Mouse (Mus musculus) forebrain, embryonic 15.5 days (tissue): ENCODE results near the gene Plekha8. TPM values are rescaled to one million over a fixed set of nuclear protein-coding genes. Genes with fewer than 3 reads are reported as not detected.

ENCODE experiments used
- ATAC-seq: fragments of 200-750 bp; cut with Nextera tagmentation; replicated peaks from 2 replicates; pipeline ENCODE4 v1.8.0; 2017; ENCODE audit warnings: mild to moderate bottlenecking, moderate TSS enrichment, moderate library complexity
- H3K27ac ChIP-seq: fragments of 300-500 bp; sonication (generic); replicated peaks from 2 replicates; pipeline ENCODE4 v1.5.1; 2015; ENCODE audit warnings: mild to moderate bottlenecking, inconsistent platforms
- H3K27me3 ChIP-seq: fragments of 300-500 bp; sonication (generic); 2 replicates; pipeline ENCODE4 v1.6.1; 2015; ENCODE audit warnings: inconsistent platforms
- H3K36me3 ChIP-seq: fragments of 300-500 bp; sonication (generic); 2 replicates; pipeline ENCODE4 v1.6.1; 2015; ENCODE audit warnings: mild to moderate bottlenecking, inconsistent platforms
- H3K4me1 ChIP-seq: fragments of 300-500 bp; sonication (generic); 2 replicates; pipeline ENCODE4 v1.6.1; 2015; ENCODE audit warnings: inconsistent platforms
- H3K4me2 ChIP-seq: fragments of 300-500 bp; sonication (generic); replicated peaks from 2 replicates; pipeline ENCODE4 v1.6.1; 2015; ENCODE audit warnings: mild to moderate bottlenecking, inconsistent platforms
- H3K4me3 ChIP-seq: fragments of 300-500 bp; sonication (generic); 2 replicates; pipeline ENCODE4 v1.5.1; 2015; ENCODE audit warnings: mild to moderate bottlenecking, inconsistent platforms
- H3K9ac ChIP-seq: fragments of 300-500 bp; sonication (generic); replicated peaks from 2 replicates; pipeline ENCODE4 v1.6.1; 2015; ENCODE audit warnings: mild to moderate bottlenecking, inconsistent platforms
- H3K9me3 ChIP-seq: fragments of 300-500 bp; sonication (generic); 2 replicates; pipeline ENCODE4 v1.6.1; 2016; ENCODE audit warnings: inconsistent platforms
- whole genome bisulfite sequencing: fragments of 180-500 bp; shearing (Covaris S2); methylation state at CpG from one replicate; pipeline ENCODE4 v1.1.7; 2015; ENCODE audit warnings: mixed read lengths; 5-methylcytosine and 5-hydroxymethylcytosine counted together
- polyA plus RNA-seq: library from polyadenylated mRNA; unstranded; fragments of >200 nt; fragmentation: Nextera tagmentation; extraction: Ambion mirVana; gene quantifications from 2 replicates; pipeline ENCODE4 v1.2.1, GENCODE M21; 2015

Plekha8 gene
- polyA plus RNA-seq, 1 experiment from 2014 or later, result 10.2 TPM

DNA sequence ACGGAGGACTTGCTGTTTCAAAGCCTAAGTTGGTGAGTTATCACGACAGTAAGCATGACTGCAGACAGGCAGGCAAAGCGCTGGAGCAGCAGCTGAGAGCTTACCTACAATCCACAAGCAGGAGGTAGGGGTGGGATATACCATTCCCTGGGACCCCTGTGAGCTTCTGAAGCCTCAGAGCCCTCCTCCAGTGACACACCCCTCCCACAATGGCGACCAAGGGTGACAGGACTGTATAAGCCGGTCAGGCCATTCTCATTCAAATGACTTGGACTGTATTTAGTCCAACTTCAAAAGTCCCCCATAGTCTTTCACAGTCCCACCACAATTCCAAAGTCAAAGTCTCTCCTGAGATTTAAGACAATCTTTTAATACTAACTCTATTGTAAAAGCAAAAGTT is 78.0 kb downstream of the Plekha8 start:
- Histone ChIP-seq H3K4me3 (no peak overlapping the region), H3K9me3 (no peaks in the 10 kb centered on the region), H3K27ac (no peak overlapping the region), H3K4me2 (no peak overlapping the region), H3K4me1 (no peaks in the 10 kb centered on the region), H3K9ac (no peak overlapping the region), H3K27me3 (no peaks in the 10 kb centered on the region), H3K36me3 (no peaks in the 10 kb centered on the region)
- 48% methylated on average over 5 of the region's 5 CpGs for WGBS
- ATAC-seq, result no peak

GRCm38 (mm10) chr6:54679686-54680085 is 84.8 kb downstream of the Plekha8 start:
- WGBS, result 73% methylated on average over 5 of the region's 5 CpGs

GRCm38 (mm10) chr6:54680891-54681745 is 86.2 kb downstream of the Plekha8 start, which contains the start of gene Mturn:
TSS of gene Mturn (plus strand) at chr6:54681624.
- 4% methylated on average over 46 of the region's 48 CpGs for WGBS
- H3K9ac ChIP-seq, result peak within 1 kb of the TSS; percentile 87
- peak; percentile 96 for ATAC-seq

More at GRCm38 (mm10) chr6:54679686-54680085, 84.8 kb downstream of the Plekha8 start:
- Histone ChIP-seq H3K9ac (no peak overlapping the region), H3K36me3 (no peaks in the 10 kb centered on the region), H3K4me1 (peaks cover 32% of the 10 kb centered on the region), H3K27me3 (no peaks in the 10 kb centered on the region), H3K9me3 (no peaks in the 10 kb centered on the region), H3K27ac (no peak overlapping the region), H3K4me2 (no peak overlapping the region), H3K4me3 (no peak overlapping the region)
- no peak for ATAC-seq

DNA sequence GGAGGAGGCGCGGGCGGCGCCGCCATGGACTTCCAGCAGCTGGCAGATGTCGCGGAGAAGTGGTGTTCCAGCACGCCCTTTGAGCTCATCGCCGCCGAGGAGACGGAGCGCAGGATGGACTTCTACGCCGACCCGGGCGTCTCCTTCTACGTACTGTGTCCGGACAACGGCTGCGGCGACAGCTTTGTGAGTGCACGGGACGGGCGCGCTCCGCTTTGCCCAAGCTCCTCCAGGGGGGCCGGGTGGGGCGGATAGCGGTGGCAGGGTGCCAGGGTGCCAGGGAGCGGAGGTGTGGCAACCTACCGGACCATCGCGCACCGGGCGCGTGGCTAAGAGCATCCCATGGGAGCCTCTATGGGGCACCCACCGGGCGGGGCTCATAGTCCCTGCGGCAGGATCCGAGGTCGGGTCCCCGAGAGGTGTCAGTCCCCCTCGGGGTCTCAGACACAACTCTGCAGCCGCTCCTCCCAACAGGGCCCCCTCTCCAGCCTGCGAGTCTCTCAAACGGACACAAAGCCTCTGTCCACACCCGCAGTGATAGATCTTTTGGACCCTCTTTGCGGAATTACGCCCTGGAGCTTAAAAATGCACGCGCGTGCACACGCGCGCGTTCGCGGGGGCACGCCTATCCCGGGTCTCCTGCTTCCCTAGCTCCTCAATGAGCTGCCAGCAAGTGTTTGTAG is 87.0 kb downstream of the Plekha8 start:
- ATAC-seq, result peak; percentile 76
- Histone ChIP-seq H3K9ac (peak overlapping the region; percentile 87), H3K4me1 (peaks cover 37% of the 10 kb centered on the region), H3K27me3 (no peaks in the 10 kb centered on the region), H3K27ac (peak overlapping the region; percentile 86), H3K4me3 (peak overlapping the region; percentile 84), H3K4me2 (peak overlapping the region; percentile 76), H3K36me3 (no peaks in the 10 kb centered on the region), H3K9me3 (no peaks in the 10 kb centered on the region)
- WGBS, result under 1% methylated on average over 61 of the region's 61 CpGs

More at GRCm38 (mm10) chr6:54680891-54681745, 86.2 kb downstream of the Plekha8 start, which contains the start of gene Mturn:
- peak within 1 kb of the TSS; percentile 76 for H3K4me2 ChIP-seq
- no peaks in the 10 kb centered on the region for H3K9me3 ChIP-seq
- H3K27ac ChIP-seq, result peak within 1 kb of the TSS; percentile 86
- H3K36me3 ChIP-seq, result no peaks in the 10 kb centered on the region
- no peaks in the 10 kb centered on the region for H3K27me3 ChIP-seq
- peak within 1 kb of the TSS; percentile 84 for H3K4me3 ChIP-seq
- peaks cover 37% of the 10 kb centered on the region for H3K4me1 ChIP-seq

- no peak overlapping the region for H3K9ac ChIP-seq
- no peaks in the 10 kb centered on the region for H3K9me3 ChIP-seq
- peaks cover 3% of the 10 kb centered on the region; the same call in 1 of the 2 replicates for H3K36me3 ChIP-seq
- no peaks in the 10 kb centered on the region for H3K27me3 ChIP-seq
- no peak overlapping the region for H3K27ac ChIP-seq
- H3K4me2 ChIP-seq, result 0 out of 2 replicates have a peak overlapping the region, but pooled peaks have one; percentile 76
- H3K4me3 ChIP-seq, result no peak overlapping the region
- peaks cover 37% of the 10 kb centered on the region for H3K4me1 ChIP-seq
- no peak for ATAC-seq
- WGBS, result 77% methylated on average over 4 of the region's 4 CpGs
These were observed 89.2 kb downstream of the Plekha8 start for GRCm38 (mm10) chr6:54684085-54684484.

DNA sequence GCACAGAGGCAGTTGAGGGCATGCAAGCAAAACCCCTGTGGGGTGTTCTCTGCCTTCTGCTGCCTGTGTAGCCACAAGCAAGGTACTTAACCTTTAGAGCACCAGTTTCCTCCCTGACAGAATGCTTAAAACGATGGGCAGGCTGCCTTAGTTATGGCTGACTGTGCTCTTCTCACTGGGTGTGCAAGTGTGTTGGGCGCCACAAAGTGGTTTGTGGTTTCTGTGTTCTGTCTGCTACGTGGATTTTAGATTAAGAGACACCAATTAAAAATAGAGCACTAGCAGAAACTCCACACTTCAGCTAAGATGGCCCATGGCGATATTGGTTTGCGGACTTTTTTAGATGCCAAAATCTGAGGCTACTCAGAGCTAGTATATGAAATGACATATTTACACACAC is 90.2 kb downstream of the Plekha8 start:
- H3K36me3 ChIP-seq, result peaks cover 12% of the 10 kb centered on the region
- no peak overlapping the region for H3K4me3 ChIP-seq
- no peaks in the 10 kb centered on the region for H3K27me3 ChIP-seq
- 78% methylated on average over 5 of the region's 5 CpGs for WGBS
- H3K9ac ChIP-seq, result no peak overlapping the region
- no peak overlapping the region for H3K4me2 ChIP-seq
- no peak for ATAC-seq
- H3K9me3 ChIP-seq, result no peaks in the 10 kb centered on the region
- peaks cover 37% of the 10 kb centered on the region for H3K4me1 ChIP-seq
- no peak overlapping the region for H3K27ac ChIP-seq

GRCm38 (mm10) chr6:54685716-54686395 is 90.9 kb downstream of the Plekha8 start:
- peaks cover 20% of the 10 kb centered on the region for H3K36me3 ChIP-seq
- H3K27ac ChIP-seq, result no peak overlapping the region
- H3K27me3 ChIP-seq, result no peaks in the 10 kb centered on the region
- no peak for ATAC-seq
- H3K4me3 ChIP-seq, result no peak overlapping the region
- 83% methylated on average over 14 of the region's 14 CpGs for WGBS
- H3K4me2 ChIP-seq, result no peak overlapping the region
- no peaks in the 10 kb centered on the region for H3K9me3 ChIP-seq
- no peak overlapping the region for H3K9ac ChIP-seq
- H3K4me1 ChIP-seq, result peaks cover 33% of the 10 kb centered on the region

GRCm38 (mm10) chr6:54686946-54687737 is 92.2 kb downstream of the Plekha8 start:
- Histone ChIP-seq H3K27ac (no peak overlapping the region), H3K4me3 (no peak overlapping the region), H3K4me2 (no peak overlapping the region), H3K9ac (no peak overlapping the region), H3K27me3 (no peaks in the 10 kb centered on the region), H3K9me3 (no peaks in the 10 kb centered on the region), H3K4me1 (peaks cover 30% of the 10 kb centered on the region), H3K36me3 (peaks cover 31% of the 10 kb centered on the region)
- WGBS, result 87% methylated on average over 21 of the region's 21 CpGs
- ATAC-seq, result no peak

DNA sequence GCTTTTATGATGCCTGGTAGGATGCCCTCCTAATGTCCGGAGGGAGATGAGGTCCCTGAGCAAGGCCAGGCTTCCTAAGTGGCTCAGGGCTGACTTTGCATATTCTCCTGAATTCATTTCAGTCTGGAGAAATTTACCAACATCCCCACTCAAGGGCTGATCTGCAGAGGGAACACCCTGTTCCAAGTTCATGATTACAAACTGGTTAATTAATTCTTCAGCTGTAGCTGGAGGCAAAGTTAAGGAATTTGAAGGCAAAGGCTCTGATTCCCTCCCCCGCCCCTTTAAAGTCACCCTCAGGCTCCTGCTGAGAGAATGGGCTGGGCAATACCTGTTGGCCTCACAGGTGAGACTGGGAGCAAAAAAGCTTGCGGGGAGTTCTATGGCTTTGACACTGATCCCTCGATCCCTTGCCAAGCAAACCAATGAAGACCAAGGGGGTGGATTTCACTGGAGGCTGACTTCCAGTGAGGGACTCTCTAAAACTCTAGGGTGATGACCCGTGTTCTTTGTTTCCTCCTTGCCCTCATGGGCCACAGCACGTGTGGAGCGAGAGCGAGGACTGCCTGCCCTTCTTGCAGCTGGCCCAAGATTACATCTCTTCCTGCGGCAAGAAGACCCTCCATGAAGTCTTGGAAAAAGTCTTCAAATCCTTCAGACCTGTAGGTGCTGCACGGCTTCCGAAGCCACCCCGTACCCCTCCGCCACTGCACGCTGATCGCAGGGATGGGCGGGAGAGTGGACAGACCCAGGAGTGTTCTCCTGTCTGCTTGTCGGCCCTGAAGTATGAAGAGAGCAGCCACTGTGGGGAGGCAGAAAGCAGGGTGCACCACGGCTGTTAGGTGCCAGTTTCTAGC is 93.8 kb downstream of the Plekha8 start:
- H3K9me3 ChIP-seq, result no peaks in the 10 kb centered on the region
- H3K36me3 ChIP-seq, result peaks cover 43% of the 10 kb centered on the region
- no peak overlapping the region for H3K4me3 ChIP-seq
- peaks cover 15% of the 10 kb centered on the region for H3K4me1 ChIP-seq
- H3K4me2 ChIP-seq, result no peak overlapping the region
- no peaks in the 10 kb centered on the region for H3K27me3 ChIP-seq
- 83% methylated on average over 18 of the region's 18 CpGs for WGBS
- H3K27ac ChIP-seq, result no peak overlapping the region
- no peak overlapping the region for H3K9ac ChIP-seq
- no peak for ATAC-seq

DNA sequence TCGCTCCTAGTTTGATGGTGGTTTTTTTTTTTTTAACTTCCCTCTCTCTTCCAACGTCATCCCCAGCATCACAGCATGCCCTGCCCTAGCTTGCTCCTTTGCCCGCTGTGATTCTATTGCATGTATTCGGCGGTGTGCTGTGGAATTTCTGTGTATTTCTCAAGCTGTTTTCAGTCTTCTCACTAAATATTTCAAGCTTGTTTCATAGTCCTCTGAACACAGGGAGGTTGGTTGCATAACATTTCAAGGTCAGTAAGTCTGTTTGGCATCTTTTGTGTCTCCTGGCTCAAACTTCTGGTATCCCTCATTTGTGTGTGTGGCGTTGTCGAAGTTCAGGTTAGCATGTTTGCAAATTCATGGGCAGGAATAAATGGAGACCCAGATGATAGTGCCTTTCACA is 94.8 kb downstream of the Plekha8 start:
- Histone ChIP-seq H3K4me1 (peaks cover 5% of the 10 kb centered on the region), H3K9me3 (no peaks in the 10 kb centered on the region), H3K36me3 (peaks cover 52% of the 10 kb centered on the region), H3K4me3 (no peak overlapping the region), H3K9ac (no peak overlapping the region), H3K27ac (no peak overlapping the region), H3K4me2 (no peak overlapping the region), H3K27me3 (no peaks in the 10 kb centered on the region)
- WGBS, result 90% methylated on average over 7 of the region's 7 CpGs
- ATAC-seq, result no peak

DNA sequence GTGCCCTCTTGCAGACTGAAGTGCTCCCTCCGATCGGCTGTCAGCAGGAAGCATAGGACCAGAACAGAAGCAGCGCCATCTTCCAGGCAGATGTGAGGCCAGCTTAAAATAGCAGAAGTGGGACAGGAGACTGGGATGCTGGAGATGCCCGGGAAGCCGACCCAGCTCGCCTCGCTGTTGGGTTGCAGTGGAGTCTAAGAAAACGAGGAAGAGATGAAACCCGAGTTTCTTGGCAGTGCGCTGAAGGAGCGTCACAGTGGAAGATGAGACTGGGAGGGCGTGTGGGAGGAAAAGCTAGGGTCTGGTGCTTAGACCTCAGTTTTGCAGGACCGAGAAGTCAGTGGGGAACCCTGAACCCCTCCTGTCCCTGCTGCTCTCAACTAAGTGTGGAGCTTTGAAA is 95.9 kb downstream of the Plekha8 start:
- H3K36me3 ChIP-seq, result peaks cover 52% of the 10 kb centered on the region
- no peak overlapping the region for H3K4me3 ChIP-seq
- H3K27me3 ChIP-seq, result no peaks in the 10 kb centered on the region
- 87% methylated on average over 13 of the region's 13 CpGs for WGBS
- H3K4me2 ChIP-seq, result no peak overlapping the region
- no peaks in the 10 kb centered on the region for H3K4me1 ChIP-seq
- no peak overlapping the region for H3K9ac ChIP-seq
- H3K27ac ChIP-seq, result no peak overlapping the region
- no peak for ATAC-seq
- no peaks in the 10 kb centered on the region for H3K9me3 ChIP-seq
